Mouse (Mus musculus) adrenal gland, postnatal 10 days (tissue): Measurements from ENCODE around the gene Arrdc1. TPM values are rescaled to one million over a fixed set of nuclear protein-coding genes. Genes with fewer than 3 reads are reported as not detected.

ENCODE experiments used
- microRNA-seq: library from miRNA; unstranded; fragments of <30 nt; microRNA quantifications from one replicate; pipeline ENCODE4 v1.2.0, GENCODE M21; 2021
- total RNA-seq, 2 experiments: library from RNA; stranded (reverse); gene quantifications; 2 replicates each; pipeline ENCODE4 v1.2.3; 2021

Gene Arrdc1
- total RNA-seq, 2 experiments from 2014 or later, result 14.2 to 25.4 TPM

Small RNA genes lying within 50 kb of the gene (microRNA-seq; reads per million reads assigned to microRNA genes)
- gene Gm22875, result not detected

Other genes with a start within 250 kb of the Arrdc1 start
- 1 to 10 TPM; 2.1 to 5.8 TPM for gene Cacna1b, start 172.1 kb downstream of the Arrdc1 start, total RNA-seq
- 10 to 100 TPM; 54.1 to 75.4 TPM for gene Ehmt1, start 15.6 kb downstream of the Arrdc1 start, total RNA-seq
- 10 to 100 TPM; 24.6 to 28.0 TPM for gene Zmynd19, start 14.5 kb upstream of the Arrdc1 start, total RNA-seq
- 10 to 100 TPM in 1 of 2 experiments, 1 to 10 TPM in 1; 10.0 to 16.0 TPM for gene Dph7, start 27.1 kb upstream of the Arrdc1 start, total RNA-seq
- 100 to 1,000 TPM in 1 of 2 experiments, 10 to 100 TPM in 1; 95.2 to 101 TPM for gene Mrpl41, start 39.8 kb upstream of the Arrdc1 start, total RNA-seq
- gene Pnpla7, start 40.8 kb upstream of the Arrdc1 start, total RNA-seq, result 10 to 100 TPM; 37.4 to 43.1 TPM
- gene Nsmf, start 119.1 kb upstream of the Arrdc1 start, total RNA-seq, result 10 to 100 TPM; 53.4 to 68.3 TPM
- 1 to 10 TPM; 7.0 to 9.7 TPM for gene Entpd8, start 145.1 kb upstream of the Arrdc1 start, total RNA-seq
- gene Noxa1, start 159.9 kb upstream of the Arrdc1 start, total RNA-seq, result not detected
- gene Nrarp, start 245.5 kb upstream of the Arrdc1 start, total RNA-seq, result 10 to 100 TPM; 15.1 to 15.5 TPM